Mouse (Mus musculus) cortical plate, adult 2 months (tissue): ENCODE results near the gene Ccser1.

Experiments
- CTCF ChIP-seq: fragments of 200-500 bp; IDR thresholded peaks from 2 replicates; pipeline ENCODE4 v1.5.1; 2011; ENCODE audit warnings: mild to moderate bottlenecking, control low read depth, low read length; ENCODE audit not compliant: insufficient read depth; ENCODE audit errors: extremely low read depth
- POLR2A ChIP-seq: fragments of 200-500 bp; IDR thresholded peaks from 2 replicates; pipeline ENCODE4 v1.6.1; 2011; ENCODE audit warnings: mild to moderate bottlenecking, low read length, control low read depth; ENCODE audit not compliant: insufficient read depth; ENCODE audit errors: extremely low read depth

DNA sequence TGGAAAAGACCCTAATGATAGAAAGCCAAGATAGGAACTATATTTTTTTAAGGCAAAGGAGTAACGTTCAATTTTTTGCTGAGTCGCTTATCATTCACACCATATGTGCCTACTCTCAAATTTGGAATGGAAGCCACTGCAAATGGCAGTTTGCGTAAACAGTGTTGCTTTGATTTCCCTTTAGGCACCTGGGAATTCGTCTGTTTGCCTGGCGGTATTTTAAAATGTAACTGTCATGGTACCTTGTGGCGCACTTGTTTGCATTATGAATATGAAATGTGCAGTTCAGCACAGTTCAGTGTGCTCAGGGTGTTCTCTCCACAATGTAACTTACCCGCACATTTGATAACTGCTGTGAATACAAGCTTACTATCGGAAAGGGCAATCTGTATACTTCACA, 387.8 kb downstream of the Ccser1 start:
- TF ChIP-seq POLR2A: no peak
- TF ChIP-seq CTCF: no peak
